Mouse (Mus musculus): ENCODE results near the gene Zhx3.
A peak's percentile ranks its signal among the peaks of the same experiment; 100 is the strongest.

The Zhx3 gene

DNA sequence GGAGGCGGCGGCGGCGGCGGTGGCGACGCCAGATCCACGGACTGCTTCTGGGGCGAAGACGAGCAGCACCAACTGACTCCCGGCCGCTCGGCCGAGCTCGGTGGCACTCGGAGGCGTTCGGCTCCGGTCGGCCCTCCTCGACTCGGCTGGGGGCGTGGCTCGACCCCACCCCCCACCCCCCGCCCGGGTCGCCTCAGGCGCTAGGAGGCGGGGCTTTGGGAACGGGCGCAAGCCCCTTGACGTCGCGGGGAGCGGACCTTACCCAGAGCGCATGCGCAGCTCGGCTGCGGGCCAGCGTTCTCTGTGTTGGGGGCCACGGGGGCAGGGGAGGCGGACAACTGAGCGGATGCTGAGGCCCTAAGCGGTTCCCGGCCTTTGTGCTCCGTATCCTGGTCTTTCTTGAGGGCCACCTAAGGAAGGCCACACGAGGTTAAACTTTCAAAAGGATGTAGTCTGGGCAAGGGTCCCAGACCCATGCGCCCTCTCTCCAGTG is at the start of gene Zhx3:
Gene Zhx3 (minus strand): TSS at position 109 of the 493 bp plus-strand sequence.
- peak; percentile 96 for DNase-seq (ENCODE audit: low read depth, low spot score)

DNA sequence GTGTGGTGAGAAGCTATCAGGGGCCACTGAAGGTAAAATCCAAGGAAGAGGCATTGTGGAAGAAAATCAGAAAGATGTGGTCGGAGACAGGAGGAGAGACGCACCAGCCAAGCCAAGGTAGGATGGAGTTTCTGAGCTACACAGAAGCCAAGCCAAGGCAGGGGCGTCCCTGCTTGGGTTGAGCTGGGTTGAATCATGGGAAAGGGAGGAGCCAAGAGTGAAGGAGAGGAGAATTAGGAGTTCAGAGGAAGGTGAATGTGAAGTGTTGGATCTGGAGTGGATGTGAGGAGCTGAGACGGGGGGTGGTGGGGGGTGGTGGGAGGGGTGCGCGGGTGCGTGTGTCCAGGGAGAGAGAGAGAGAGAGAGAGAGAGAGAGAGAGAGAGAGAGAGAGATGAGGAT is 48.5 kb upstream of the Zhx3 start:
- DNase-seq (ENCODE audit: low read depth, low spot score) = no peak

DNA sequence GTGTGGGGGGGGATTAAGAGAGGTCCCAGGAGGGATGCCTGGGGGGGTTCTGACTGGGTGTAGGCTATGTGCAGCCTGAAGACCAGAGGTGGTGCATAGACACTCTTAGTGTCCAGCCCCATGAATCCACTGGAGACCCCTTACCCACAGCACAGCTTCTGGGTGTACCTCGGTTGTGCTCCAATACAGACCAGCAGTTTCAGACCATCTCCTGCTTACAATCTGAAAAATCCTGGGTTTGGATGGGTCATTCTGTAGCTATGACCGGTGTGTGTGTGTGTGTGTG is 46.1 kb upstream of the Zhx3 start:
- DNase-seq (ENCODE audit: low read depth, low spot score) = no peak

DNA sequence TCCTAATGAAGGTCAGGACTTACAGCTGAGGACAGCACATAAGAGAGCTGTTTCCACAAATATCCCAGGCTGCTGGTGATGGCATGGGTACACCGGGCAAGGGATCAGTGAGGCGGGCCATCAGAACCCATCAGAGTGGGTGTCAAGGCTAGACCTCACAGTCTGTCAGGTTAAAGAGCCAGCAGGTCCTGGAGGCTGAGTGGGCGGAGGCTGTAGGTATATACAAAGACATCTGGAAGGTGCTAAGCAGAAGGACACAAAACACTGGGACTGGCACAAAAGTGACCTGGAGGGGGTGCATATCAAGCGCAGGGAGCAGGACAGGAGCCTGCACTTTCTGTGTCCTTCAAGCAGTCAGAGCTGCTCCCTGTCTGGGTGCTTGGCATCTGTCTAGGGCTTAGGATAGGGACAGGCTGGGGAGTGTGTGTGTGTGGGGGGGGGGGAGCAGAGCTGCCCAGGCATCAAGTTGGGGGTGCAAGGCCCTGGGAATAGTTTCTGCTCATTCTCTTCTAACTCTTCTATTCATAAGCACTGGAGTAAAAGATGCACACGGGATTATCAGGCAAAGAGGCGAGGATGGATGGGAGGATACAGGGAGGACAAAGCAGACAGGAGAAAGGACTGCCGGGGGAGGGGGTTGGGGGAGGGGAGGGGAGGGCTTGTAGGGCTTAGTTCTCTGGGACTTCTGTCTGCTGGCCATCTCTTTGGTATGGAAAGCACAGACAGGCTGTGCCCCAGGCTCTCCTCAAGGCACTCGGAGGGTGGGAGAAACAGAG is 45.5 kb upstream of the Zhx3 start:
- DNase-seq (ENCODE audit: low read depth, low spot score) = no peak

DNA sequence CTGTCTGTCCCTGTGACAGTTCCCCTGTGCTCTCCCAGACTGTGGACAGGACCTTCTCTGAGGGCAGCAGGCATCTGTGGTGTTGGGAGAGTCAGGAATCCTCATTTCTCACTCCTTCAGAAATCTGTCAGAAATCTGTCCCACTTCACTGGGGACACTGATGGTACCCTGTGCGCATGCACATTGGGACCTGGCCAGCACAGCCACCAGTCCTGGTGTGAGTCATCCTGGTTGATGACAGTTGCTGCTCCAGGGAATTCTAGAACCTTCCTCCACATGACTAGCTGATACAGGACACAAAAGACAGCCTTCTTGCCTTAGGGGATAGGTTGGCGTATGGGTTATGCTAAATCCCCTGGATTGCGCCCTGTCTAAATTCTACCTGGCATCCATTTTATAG is 44.5 kb upstream of the Zhx3 start:
- DNase-seq (ENCODE audit: low read depth, low spot score) = peak; percentile 87

DNA sequence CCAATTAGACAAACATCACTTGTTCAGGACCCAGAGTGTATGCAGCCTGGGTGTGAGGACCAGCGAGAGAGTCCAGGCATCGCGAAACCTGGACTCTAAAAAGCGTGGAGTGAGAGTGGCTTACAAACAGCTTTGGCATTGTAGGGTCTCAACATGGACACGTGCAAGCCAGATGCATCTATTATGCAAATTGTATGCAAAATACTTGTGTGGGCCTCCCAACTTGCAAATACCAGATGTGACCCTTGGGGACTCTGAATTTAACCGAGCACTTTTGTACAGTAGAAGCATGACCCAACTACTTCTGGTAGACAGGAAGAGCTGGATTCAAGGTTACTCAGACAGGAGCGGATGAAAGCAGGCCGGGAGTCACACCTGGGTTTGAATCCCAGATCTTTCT is 43.9 kb upstream of the Zhx3 start:
- DNase-seq (ENCODE audit: low read depth, low spot score) = no peak

DNA sequence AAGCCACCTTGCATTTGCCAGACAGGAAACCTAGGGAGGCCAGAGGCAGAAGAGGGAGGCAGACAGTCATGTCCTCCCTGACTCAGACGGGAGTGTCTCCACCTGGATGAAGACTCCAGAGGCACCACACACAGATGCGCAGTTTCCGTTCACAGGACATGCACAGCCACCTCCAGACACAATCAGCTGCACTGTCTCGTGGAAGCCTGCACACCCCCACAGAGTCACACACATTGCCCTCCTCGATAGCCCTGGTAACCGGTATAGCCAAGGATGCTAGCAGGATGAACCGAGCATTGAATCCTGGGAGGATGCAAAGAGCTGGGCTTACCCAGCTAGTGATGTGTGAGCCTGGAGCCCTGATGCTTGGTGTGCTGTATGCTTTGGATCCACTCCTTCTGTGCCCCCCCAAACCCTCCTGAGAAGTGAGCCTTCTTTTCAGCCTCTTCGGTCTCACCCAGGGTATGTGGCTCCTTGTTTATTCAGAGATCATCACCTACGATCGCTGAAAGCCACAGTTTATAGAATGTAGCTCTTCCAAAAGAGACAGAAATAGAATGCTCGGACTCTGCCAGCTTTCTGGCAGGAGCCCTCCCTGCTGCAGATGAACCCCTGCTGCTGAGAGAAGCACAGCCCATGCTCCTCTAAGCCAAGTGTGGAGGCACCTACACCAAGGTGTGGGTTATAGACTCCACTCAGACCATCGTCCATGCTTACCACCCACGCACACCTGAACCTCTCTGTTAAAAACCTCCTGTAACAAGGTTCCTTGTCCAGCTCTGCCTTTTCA is 43.2 kb upstream of the Zhx3 start:
- peak; percentile 91 for DNase-seq (ENCODE audit: low read depth, low spot score)

DNA sequence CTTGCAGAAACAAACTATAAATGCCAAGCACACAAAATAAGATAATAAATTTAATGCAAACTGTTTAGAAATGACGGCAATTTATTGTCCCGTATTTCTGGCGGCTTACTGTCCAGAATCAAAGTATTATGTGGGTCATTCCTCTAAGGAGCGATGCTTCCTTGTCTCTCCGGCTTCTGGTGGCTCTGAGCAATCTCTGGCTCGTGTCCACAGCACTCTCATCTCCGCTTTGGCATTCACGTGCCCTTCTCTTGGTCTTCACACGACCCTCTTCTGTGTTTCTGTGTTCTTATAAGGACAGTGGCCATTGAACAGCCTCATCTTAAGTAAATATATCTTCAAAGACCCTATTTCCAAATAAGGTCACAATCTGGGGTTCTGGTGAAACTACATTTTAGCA is 41.9 kb upstream of the Zhx3 start:
- DNase-seq (ENCODE audit: low read depth, low spot score) = peak; percentile 20

DNA sequence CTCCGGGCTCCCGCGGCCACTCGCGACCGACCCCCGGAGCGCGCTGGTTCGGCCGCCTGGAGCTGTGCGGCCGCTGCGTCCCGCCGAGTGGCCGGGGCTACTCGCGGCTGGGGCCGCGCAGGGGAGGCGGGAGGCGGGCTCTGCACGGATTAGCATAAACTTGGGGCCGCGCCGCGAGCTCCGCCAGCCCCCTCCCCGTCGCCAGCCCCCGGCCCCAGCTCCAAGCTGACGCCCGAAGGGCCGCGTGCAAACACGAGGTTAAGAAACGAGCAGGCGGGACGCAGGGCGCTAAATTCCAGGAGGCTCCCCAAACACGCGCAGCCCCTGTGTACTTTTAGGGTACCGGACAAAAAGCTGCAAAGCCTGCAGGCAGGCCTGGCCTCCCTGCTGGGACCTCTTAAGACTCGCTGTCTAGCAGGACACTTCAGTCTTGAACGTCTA is 39.5 kb upstream of the Zhx3 start, which contains the start of gene Emilin3:
Gene Emilin3 (minus strand): TSS at position 98 of the 441 bp plus-strand sequence.
- DNase-seq (ENCODE audit: low read depth, low spot score) = no peak

DNA sequence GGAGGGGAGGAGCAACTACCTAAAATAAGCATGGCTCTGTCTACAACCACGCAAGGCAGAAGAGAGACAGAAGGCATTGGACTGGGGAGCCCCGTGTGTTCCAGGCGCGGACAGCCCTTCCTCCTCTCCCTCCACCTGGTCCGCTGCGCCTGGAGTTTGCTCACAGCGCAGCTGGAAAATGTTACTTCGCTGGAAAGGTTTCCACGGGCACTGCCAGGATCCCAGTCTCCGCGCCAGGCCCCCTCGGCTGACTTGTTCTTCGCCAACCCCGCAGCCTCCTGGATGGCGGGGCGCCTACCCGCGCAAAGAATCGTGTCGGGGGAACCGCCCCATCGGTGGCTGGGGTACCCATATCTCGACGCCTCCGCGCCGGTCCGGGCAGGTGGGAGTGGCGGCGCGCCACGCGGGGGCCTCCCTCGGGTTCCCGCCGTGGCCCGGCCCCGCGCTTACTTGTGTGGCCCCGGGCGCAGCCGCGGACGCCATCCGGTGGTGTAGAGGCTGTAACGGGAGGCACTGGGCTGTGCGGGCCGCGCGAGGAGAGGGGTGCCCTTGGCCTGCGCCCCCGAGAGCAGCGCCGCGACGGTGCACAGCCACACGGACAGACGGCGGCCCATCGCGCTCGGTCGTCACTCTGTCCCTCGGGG is 38.9 kb upstream of the Zhx3 start:
- peak; percentile 56 for DNase-seq (ENCODE audit: low read depth, low spot score)

DNA sequence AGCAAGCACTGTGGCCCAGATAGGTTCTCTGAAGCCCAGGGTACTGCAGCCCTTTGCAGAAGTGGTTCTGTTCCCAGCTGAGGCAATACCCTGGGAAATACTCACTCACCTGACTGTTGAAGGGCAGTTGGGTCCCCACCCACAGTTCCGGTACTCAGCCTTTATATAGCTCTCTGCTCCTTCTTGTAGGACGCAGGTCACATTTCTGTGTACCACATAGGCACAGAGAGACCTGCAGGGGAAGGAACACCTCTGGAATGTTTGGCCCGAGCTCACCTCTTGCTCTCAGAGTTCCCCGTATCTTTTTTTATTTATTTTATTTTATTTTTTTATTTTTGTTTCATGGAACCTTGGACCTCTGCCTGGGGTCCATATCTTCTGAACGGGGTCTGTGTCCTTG is 37.8 kb upstream of the Zhx3 start:
- DNase-seq (ENCODE audit: low read depth, low spot score) = no peak

DNA sequence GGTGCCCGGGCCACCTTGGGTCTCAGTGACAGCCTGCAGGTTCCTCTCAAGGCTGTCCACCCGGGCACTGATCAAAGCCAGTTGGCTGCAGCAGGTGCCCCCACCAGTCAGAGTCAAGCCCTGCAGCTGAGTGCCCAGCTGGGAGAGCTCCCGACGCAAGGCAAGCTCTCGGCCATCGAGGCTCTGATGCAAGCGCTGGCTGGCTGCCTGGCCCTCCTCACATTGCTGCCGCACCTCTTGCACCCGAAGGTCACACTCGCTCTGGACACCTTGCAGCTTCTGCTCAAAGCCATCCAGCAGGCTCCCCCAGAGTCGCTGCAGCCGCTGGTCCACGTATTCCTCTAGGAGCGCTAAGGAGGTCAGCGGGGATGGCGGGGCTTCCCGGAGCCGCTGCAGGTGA is 35.8 kb upstream of the Zhx3 start:
- peak; percentile 34 for DNase-seq (ENCODE audit: low read depth, low spot score)

DNA sequence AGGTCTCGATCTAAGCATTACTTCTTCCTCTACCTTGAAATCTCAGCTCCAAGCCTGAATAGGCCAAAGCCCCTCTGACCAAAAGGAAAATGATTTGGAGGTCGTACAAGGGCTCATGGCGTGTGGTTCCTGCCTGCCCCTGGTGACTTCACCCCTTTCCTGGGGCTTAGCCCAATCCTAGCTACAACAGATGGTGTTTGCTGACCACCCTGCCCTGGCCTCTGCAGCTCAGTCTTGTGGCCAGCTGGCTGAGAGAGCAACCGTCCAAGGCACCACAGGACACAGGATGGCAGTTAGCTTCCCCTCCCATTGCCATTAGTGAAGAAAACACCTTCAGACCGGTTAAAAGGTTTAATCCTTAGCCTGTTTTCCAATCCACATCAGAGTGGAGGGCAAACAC is 33.3 kb upstream of the Zhx3 start:
- DNase-seq (ENCODE audit: low read depth, low spot score) = peak; percentile 94

DNA sequence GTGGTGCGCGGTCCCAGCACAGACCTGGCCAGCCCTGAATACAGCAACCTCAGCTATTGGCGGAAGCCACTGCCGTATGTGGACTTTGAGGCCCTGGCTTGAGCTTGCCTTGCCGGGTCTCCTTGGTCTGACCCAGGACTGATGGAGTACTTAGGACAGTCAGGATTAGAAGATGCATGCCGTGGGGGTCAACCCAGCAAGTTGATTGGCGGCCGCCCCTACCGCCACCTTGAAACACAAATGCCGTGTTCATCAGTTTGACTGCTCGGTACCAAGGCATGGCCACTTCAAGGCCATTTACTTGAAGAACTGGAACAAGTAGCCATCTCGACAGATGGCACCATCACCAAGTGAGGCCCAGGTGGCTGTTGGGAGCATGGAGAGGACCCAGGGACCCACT is 32.5 kb upstream of the Zhx3 start:
- peak; percentile 47 for DNase-seq (ENCODE audit: low read depth, low spot score)

DNA sequence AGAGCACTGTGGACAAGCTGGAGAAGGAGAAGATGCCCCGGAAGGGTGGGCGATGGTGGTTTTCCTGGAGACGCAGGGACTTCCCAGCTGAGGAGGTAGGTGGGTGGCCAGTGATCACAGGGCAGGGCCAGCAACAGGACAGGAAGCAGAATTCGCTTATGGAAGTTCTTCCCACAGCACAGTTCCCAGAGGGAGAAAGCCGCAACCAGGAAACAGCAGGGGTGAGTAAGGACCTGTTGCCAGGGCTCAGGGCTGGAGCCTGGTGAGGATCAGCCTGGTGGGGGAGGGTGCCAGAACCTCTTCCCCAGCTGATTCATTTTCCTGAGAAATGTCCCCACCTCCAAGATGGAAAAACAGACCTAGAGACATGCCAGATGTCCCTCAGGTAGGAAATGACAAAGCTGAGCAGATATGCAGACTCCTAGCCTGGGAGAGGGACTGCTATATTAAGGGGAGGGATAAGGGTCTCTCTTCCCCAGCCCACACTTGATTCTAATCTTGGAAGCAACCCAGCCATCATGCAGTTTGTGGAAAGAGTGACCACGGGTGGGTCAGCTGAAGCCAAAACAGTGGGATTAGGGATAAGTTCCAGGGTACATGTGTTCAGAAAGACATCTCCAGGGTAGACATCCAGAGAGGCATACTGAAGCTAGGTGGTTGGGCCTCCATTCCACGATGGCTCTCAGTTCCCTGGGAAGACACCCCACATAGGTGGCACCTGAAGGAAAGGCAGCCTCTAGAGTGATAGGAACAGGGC is 29.0 kb upstream of the Zhx3 start:
- no peak for DNase-seq (ENCODE audit: low read depth, low spot score)

DNA sequence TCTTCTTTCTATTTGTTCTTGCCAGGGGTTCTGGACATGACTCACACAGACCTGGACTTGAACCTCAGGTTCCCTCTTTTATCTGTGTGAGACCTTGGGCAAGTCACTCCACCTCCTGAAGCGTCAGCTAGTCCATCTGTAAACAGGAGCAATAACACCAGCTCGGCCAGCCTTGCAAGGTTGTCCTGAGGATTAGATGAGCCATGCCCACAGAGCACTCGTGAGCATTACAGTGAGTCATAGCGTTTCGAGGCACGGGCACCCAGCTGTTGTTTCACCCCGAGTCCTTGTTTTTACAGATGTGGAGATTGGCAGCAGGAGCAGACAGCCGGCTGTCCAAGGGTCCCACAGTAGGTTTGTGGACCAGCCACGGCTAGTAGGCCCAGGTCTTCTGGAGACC is 18.9 kb upstream of the Zhx3 start:
- DNase-seq (ENCODE audit: low read depth, low spot score) = no peak

DNA sequence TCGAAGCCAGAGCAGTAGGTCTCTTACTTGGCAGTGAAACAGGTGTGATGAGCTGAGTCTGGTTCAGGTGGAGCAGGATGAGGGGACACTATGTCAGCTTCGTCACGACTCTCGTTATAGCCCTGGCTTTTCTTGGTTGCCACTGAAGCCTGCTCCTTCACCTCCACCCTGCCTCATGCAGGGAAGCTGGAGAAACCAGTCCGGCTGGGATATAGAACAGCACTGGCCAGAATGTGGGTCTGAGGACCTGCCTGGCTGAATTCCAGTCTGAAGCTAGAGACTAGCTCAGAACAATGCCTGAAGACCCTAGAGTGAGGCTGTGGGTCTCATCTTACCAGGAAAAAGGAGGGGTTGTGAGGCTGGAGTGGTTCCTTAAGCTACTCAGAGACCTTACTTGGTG is 18.2 kb upstream of the Zhx3 start:
- no peak for DNase-seq (ENCODE audit: low read depth, low spot score)

DNA sequence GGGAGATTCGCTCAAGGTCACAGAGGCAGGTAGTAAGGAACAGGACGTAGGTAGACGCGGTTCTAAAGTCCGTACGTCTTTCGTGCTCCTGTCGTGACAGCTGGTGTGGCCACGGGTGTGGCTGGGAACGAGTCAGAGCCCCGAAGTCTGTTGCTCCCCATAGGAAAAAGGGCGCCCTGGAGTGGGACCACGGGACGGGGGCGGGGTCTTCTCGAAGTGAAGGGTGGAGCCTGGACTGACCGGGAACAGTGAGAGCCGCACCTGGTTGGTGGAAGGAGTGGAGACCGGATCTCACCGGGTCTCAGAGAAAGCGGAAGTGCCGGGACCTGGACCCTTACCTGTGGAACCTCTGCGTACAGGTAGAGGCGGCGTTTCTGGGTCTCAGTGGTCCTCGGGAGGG is 15.1 kb upstream of the Zhx3 start:
- peak; percentile 45 for DNase-seq (ENCODE audit: low read depth, low spot score)

DNA sequence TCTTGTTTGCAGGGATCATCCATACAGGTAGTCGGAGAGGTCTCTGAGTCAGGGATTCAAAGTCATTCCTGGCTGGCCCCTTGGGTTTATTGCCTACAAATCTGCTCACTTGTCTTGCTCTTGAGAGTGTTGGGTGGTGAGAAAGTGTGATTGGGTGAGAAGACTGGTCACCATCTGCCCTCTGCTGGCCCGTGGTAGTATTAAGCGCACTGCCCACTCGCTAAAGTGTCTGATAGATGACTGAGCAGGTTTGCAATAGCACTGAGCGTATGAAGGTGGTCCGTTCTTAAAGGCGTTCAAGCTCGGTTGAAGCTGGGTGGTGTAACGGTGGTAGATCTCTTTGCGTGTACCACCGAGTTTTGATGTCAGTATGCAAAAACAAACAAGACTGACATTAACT is 14.5 kb upstream of the Zhx3 start:
- DNase-seq (ENCODE audit: low read depth, low spot score) = peak; percentile 93

DNA sequence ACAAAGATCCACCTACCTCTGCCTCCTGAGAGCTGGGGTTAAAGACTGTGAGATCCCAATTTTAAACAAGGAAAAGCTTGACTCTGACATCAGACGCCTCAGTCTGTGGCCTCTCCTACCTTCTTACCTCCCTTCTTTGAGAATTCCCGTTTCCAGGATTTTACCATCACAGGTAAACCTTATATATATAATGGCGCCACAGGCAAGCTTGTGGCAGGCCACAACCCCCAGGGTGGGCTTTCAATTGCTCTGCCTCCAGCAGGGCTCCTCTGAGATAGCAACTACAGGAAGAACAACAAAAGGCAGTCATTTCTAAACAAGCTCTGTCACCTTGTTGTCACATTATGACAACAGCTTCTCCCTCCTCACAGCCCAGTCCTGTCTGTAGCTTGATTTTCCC is 13.4 kb upstream of the Zhx3 start:
- no peak for DNase-seq (ENCODE audit: low read depth, low spot score)

DNA sequence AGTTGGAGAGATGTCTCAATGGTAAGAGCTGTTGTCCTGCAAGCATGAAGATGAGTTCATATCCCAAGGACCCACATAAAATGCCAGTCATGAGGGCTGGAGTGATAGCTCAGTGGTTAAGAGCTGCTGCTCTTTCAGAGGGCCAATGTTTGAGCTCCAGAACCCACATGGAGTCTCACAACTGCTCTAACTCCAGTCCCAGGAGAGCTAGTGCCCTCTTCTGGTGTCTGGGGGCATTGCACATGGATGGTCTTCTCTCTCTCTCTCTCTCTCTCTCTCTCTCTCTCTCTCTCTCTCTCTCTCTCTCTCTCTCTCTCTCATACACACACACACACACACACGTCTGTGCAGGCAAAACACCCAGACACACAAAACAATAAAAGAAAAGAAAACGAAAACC is 12.0 kb upstream of the Zhx3 start:
- peak; percentile 85 for DNase-seq (ENCODE audit: low read depth, low spot score)

DNA sequence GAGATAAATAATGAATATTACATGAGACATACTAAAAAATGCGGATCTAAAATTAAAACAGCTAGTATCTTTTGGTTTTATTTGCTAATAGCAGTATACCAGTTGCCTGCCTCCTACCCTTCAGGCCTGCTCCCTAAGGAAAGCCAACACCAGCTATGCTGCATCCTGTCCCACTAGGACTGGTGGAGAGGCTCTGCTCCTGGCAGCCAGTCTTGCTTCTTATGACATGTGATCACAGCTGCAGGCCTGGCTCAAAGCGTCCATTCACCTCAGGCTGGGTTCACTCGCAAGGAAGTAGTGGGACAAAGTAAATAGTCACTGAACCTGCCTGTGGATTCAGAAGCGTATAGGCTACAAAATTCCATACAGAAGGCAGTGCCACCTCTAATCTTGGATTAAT is 11.1 kb upstream of the Zhx3 start:
- DNase-seq (ENCODE audit: low read depth, low spot score) = peak; percentile 65

Measured in brain, adult 2 months (tissue).